Mouse (Mus musculus): Measurements from ENCODE around the gene Rassf3.

DNA sequence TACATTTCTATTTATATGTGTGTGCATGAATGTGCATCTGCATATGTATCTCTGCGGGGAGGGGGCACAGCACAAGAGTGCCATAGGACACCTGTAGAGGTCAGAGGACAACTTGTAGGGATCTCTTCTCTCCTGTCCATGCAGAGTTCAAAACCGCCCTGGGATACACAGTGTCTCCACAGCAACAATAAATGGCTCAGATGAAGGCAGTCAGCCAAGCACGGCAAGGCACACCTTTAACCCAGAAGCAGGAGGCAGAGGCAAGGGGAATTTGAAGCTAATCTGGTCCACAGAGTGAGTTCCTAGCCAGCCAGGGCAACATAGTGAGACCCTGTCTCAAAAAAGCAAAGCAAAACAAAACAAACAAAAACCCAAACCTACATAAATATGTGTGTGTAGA is 18.8 kb downstream of the Rassf3 start:
- TF ChIP-seq E2F4 (IDR thresholded peaks at IDR 0.05; ENCODE audit: insufficient replicate concordance, low read depth, low read length): no peak
- no peak for TF ChIP-seq CHD2 (IDR thresholded peaks at IDR 0.05; ENCODE audit: low read length)

Data from CH12.LX (cell line).